In genomic region chr3:129646781-129647180, GRCm38 (mm10) we compare ENCODE assay signal across 14 mouse cellular contexts.
"Had no signal": no experiment of that assay in that cellular context is flagged by ENCODE, and none has a peak within 500 bp of the region (broad histone marks: within the 10 kb centered on the region; RNA-seq: fewer than 3 reads in every experiment).

No protein-coding gene starts in this region.

- H3K9ac ChIP-seq: kidney, embryonic 15.5 days; limb, embryonic 12.5 days; liver, embryonic 12.5 days; lung, embryonic 15.5 days; midbrain, embryonic 13.5 days; neural tube, embryonic 13.5 days; stomach, embryonic 15.5 days had no signal

- DNase-seq: kidney, adult 2 months; kidney, postnatal 36 days; layer of hippocampus, adult 9-11 months; layer of hippocampus, postnatal 36 days; right cerebral cortex, postnatal 14 days; thymus, adult 2 months; thymus, postnatal 25 days had no signal

- H3K27ac ChIP-seq: kidney, embryonic 15.5 days; limb, embryonic 12.5 days; liver, embryonic 12.5 days; midbrain, embryonic 13.5 days; neural tube, embryonic 13.5 days; stomach, embryonic 15.5 days had no signal

- H3K4me3 ChIP-seq: kidney, embryonic 15.5 days; limb, embryonic 12.5 days; liver, embryonic 12.5 days; lung, embryonic 15.5 days; midbrain, embryonic 13.5 days; neural tube, embryonic 13.5 days; stomach, embryonic 15.5 days had no signal

- H3K9me3 ChIP-seq: kidney, embryonic 15.5 days; limb, embryonic 12.5 days; liver, embryonic 12.5 days; lung, embryonic 15.5 days; midbrain, embryonic 13.5 days; neural tube, embryonic 13.5 days; stomach, embryonic 15.5 days had no signal

- H3K27me3 ChIP-seq: limb, embryonic 12.5 days; liver, embryonic 12.5 days; midbrain, embryonic 13.5 days; neural tube, embryonic 13.5 days; stomach, embryonic 15.5 days had no signal

- H3K4me1 ChIP-seq: liver, embryonic 12.5 days; stomach, embryonic 15.5 days had no signal

- ATAC-seq: liver, embryonic 12.5 days had no signal

- H3K4me2 ChIP-seq: kidney, embryonic 15.5 days; limb, embryonic 12.5 days; liver, embryonic 12.5 days; lung, embryonic 15.5 days; midbrain, embryonic 13.5 days; neural tube, embryonic 13.5 days; stomach, embryonic 15.5 days had no signal

- H3K36me3 ChIP-seq: kidney, embryonic 15.5 days; limb, embryonic 12.5 days; liver, embryonic 12.5 days; lung, embryonic 15.5 days; midbrain, embryonic 13.5 days; neural tube, embryonic 13.5 days; stomach, embryonic 15.5 days had no signal
